35 mouse cellular contexts compared by ENCODE assay signal in the genomic region with DNA sequence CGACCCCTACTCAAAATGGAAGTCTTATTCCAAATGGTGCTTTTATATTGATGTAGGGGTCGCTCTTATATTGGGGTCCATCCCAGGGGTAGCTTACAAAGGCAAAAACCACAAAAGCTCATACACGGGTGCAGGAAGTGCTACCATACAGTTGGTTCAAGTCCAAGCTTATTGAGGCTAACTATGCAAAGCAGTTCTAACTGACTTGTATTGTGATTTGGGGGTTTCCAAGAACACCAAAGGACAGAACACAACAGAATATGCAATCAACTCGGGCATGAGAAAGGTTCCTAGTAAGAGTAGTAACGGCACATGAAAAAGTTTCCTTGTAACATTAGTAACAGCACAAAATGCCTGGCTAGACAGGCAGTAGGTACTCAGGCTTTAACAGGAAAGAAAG. TPM values are rescaled to one million over a fixed set of nuclear protein-coding genes. Genes with fewer than 3 reads are reported as not detected.
"Had no signal": no experiment of that assay in that cellular context is flagged by ENCODE, and none has a peak within 500 bp of the region (broad histone marks: within the 10 kb centered on the region; RNA-seq: fewer than 3 reads in every experiment).

No protein-coding gene starts in this region.

- H3K9ac ChIP-seq: heart, embryonic 13.5 days; heart, embryonic 15.5 days; hindbrain, embryonic 13.5 days; hindbrain, embryonic 15.5 days; kidney, embryonic 15.5 days; limb, embryonic 13.5 days; limb, embryonic 15.5 days had no signal

- H3K4me1 ChIP-seq: heart, embryonic 13.5 days; heart, embryonic 15.5 days; hindbrain, embryonic 13.5 days; hindbrain, embryonic 15.5 days; kidney, embryonic 15.5 days; limb, embryonic 13.5 days; limb, embryonic 15.5 days had no signal

- H3K36me3 ChIP-seq: heart, embryonic 13.5 days; heart, embryonic 15.5 days; hindbrain, embryonic 13.5 days; hindbrain, embryonic 15.5 days; kidney, embryonic 15.5 days; limb, embryonic 13.5 days; limb, embryonic 15.5 days had no signal

- H3K4me2 ChIP-seq: heart, embryonic 11.5 days; heart, embryonic 13.5 days; heart, embryonic 15.5 days; hindbrain, embryonic 13.5 days; hindbrain, embryonic 15.5 days; kidney, embryonic 15.5 days; limb, embryonic 13.5 days; limb, embryonic 15.5 days had no signal

- DNase-seq: gastrocnemius, postnatal 14 days; gastrocnemius, postnatal 36 days; heart, adult 11 months; heart, adult 2 months; heart, postnatal 14 days; heart, postnatal 36 days; kidney, adult 11 months; kidney, adult 2 months; kidney, adult 9 months; kidney, postnatal 14 days; kidney, postnatal 36 days; layer of hippocampus, adult 9-11 months; layer of hippocampus, postnatal 36 days; left cerebral cortex, postnatal 4 days had no signal

- ATAC-seq: hindbrain, postnatal 0 days; intestine, embryonic 16.5 days had no signal

- H3K27me3 ChIP-seq: hindbrain, embryonic 15.5 days; kidney, embryonic 15.5 days had no signal

- H3K9me3 ChIP-seq: heart, embryonic 13.5 days; heart, embryonic 15.5 days; hindbrain, embryonic 13.5 days; hindbrain, embryonic 15.5 days; kidney, embryonic 15.5 days; limb, embryonic 13.5 days; limb, embryonic 15.5 days had no signal

- H3K27ac ChIP-seq: heart, adult 2 months; heart, embryonic 13.5 days; heart, embryonic 15.5 days; hindbrain, embryonic 13.5 days; hindbrain, embryonic 15.5 days; hindbrain, postnatal 0 days; kidney, embryonic 15.5 days; kidney, postnatal 0 days; limb, embryonic 13.5 days; limb, embryonic 15.5 days had no signal

- H3K4me3 ChIP-seq: heart, adult 2 months; heart, embryonic 13.5 days; heart, embryonic 15.5 days; hindbrain, embryonic 13.5 days; hindbrain, embryonic 15.5 days; kidney, embryonic 15.5 days; limb, embryonic 13.5 days; limb, embryonic 15.5 days had no signal

RNA-seq across cellular contexts. Expression of a gene that starts 48.4 kb away (rescaled TPM):
- total RNA-seq: gastrocnemius, adult 18-20 months; gastrocnemius, adult 8-10 months; gastrocnemius, postnatal 14 days; gastrocnemius, postnatal 36 days; heart, adult 2 months; heart, postnatal 14 days; heart, postnatal 36 days; hematopoietic stem cell, adult 5-6 weeks; hindbrain, postnatal 0 days; left cerebral cortex, adult 18-20 months; left cerebral cortex, postnatal 10 days; left cerebral cortex, postnatal 25 days; liver, adult 2 months had no signal
- polyA plus RNA-seq: heart, embryonic 11.5 days; heart, embryonic 13.5 days; intestine, embryonic 14.5 days; intestine, embryonic 16.5 days; kidney, adult 2 months; kidney, postnatal 0 days; large intestine, adult 2 months; limb, embryonic 11.5 days; limb, embryonic 13.5 days; limb, embryonic 15.5 days; liver, adult 2 months had no signal
